Mouse (Mus musculus): ENCODE results near the gene Reg4.

The Reg4 gene

GRCm38 (mm10) chr3:98283205-98283604, 61.2 kb downstream of the Reg4 start:
- WGBS = 97% methylated on average over 5 of the region's 5 CpGs

Data from cerebral cortex, adult 2 months (tissue).